Mouse (Mus musculus) cerebellum, adult 2 months (tissue): ENCODE measurements around the gene Ntm. TPM values are rescaled to one million over a fixed set of nuclear protein-coding genes. Genes with fewer than 3 reads are reported as not detected.
A peak's percentile ranks its signal among the peaks of the same experiment; 100 is the strongest.

Source experiments
- DNase-seq, 2 experiments: peaks; one replicate each; pipeline ENCODE4 v3.0.0; 2021
- H3K27ac ChIP-seq: fragments of 200-500 bp; 2 replicates; pipeline ENCODE4 v1.5.1; 2012; ENCODE audit warnings: low read length, control low read depth, inconsistent platforms; ENCODE audit not compliant: insufficient read depth
- H3K27me3 ChIP-seq: fragments of 200-500 bp; 2 replicates; pipeline ENCODE4 v1.6.1; 2012; ENCODE audit warnings: inconsistent platforms, mild to moderate bottlenecking, low read length, moderate library complexity; ENCODE audit not compliant: control insufficient read depth, insufficient read depth
- H3K4me1 ChIP-seq: fragments of 200-500 bp; 2 replicates; pipeline ENCODE4 v1.6.1; 2011; ENCODE audit warnings: low read length; ENCODE audit not compliant: control insufficient read depth, insufficient read depth
- H3K4me3 ChIP-seq: fragments of 200-500 bp; replicated peaks from 2 replicates; pipeline ENCODE3; 2011; ENCODE audit warnings: mild to moderate bottlenecking, low read depth, low read length, control low read depth; ENCODE audit not compliant: insufficient read depth
- CTCF ChIP-seq: fragments of 200-500 bp; IDR thresholded peaks from 2 replicates; pipeline ENCODE4 v1.5.1; 2011; ENCODE audit warnings: low read depth, mild to moderate bottlenecking, control low read depth, low read length, moderate library complexity, borderline replicate concordance; ENCODE audit not compliant: insufficient read depth
- POLR2A ChIP-seq: fragments of 200-500 bp; IDR thresholded peaks from 2 replicates; pipeline ENCODE4 v1.6.1; 2011; ENCODE audit warnings: low read length, control low read depth, borderline replicate concordance; ENCODE audit not compliant: insufficient read depth
- WGBS: fragments of 180-500 bp; shearing (Covaris S2); methylation state at CpG from one replicate; pipeline ENCODE4 v1.1.7; 2018; 5-methylcytosine and 5-hydroxymethylcytosine counted together
- polyA plus RNA-seq: library from polyadenylated mRNA; depleted of rRNA; stranded (reverse); fragments of >200 nt; gene quantifications from 2 replicates; pipeline ENCODE4 v1.2.3, GENCODE M21; 2012

Gene Ntm
- polyA plus RNA-seq, 1 experiment, result 193 TPM

DNA sequence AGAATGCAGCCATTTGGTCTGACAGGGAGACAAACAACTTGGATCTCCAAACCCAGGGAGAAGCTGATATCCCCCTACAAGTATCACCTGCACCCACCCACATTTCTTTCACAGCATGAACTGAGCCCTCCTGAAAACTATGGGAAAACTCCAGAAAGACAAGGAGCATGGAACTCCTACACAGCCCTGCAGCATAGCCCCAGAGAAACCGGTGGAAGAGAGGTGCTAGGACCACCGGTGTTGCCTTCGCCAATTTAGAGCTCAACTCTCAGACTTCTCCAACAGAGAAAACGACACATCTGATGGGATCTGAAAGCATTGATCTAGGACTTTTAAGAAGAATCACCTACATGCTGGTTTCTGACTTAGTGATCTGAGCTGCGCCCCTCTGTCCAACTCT, 312.7 kb downstream of the Ntm start:
- 83% methylated on average over 5 of the region's 5 CpGs for WGBS
- Histone ChIP-seq H3K27me3 (no peaks in the 10 kb centered on the region), H3K4me3 (no peak overlapping the region), H3K4me1 (peaks cover 39% of the 10 kb centered on the region), H3K27ac (no peak overlapping the region)
- TF ChIP-seq POLR2A (no peak), CTCF (no peak)
- DNase-seq, result no peak

DNA sequence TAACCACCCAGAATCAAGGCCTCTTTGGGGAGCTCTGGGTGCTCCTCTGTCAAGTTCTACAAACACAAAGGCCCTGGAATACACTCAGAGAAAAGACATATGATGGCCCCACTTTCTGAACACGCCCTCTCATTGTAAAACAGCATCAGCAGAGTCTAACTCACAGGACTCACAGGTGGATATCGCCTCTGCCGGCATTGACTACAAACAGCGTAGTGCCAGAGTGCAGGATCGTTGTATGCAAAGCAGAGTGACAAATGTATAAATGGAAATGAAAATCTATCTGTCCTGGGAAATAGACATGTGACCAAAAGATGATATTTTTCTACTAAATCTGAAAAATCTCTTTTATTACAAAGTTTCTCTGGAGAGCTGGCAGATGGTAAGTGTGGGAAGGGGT, 314.7 kb downstream of the Ntm start:
- no peak overlapping the region for H3K27ac ChIP-seq
- no peak for DNase-seq
- H3K4me3 ChIP-seq, result no peak overlapping the region
- 95% methylated on average over 5 of the region's 5 CpGs for WGBS
- H3K4me1 ChIP-seq, result peaks cover 35% of the 10 kb centered on the region
- TF ChIP-seq CTCF, result no peak
- TF ChIP-seq POLR2A, result no peak
- no peaks in the 10 kb centered on the region for H3K27me3 ChIP-seq

DNA sequence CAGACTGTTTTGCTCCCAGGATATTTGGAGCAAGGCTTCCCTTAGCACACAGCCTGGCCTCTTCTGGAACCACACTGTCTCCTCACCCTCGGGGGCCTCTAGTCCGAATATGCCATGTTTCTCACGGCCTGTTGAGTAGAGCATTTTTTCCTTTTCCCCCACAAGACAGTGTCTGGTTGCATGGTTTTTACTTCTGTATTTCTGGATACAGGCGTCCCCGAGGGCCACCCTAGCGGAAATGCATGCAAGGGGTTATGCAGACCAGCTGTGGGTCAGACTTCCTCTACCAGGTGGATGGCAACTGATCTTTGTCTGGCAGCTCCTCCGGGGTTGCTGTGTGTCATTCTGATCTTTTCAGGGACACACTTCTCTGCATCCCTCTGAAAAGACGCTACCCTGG, 315.2 kb downstream of the Ntm start:
- 79% methylated on average over 8 of the region's 8 CpGs for WGBS
- Histone ChIP-seq H3K27me3 (no peaks in the 10 kb centered on the region), H3K4me3 (no peak overlapping the region), H3K27ac (no peak overlapping the region), H3K4me1 (peaks cover 34% of the 10 kb centered on the region)
- TF ChIP-seq POLR2A (no peak), CTCF (no peak)
- peak; percentile 5 to 12 for DNase-seq

DNA sequence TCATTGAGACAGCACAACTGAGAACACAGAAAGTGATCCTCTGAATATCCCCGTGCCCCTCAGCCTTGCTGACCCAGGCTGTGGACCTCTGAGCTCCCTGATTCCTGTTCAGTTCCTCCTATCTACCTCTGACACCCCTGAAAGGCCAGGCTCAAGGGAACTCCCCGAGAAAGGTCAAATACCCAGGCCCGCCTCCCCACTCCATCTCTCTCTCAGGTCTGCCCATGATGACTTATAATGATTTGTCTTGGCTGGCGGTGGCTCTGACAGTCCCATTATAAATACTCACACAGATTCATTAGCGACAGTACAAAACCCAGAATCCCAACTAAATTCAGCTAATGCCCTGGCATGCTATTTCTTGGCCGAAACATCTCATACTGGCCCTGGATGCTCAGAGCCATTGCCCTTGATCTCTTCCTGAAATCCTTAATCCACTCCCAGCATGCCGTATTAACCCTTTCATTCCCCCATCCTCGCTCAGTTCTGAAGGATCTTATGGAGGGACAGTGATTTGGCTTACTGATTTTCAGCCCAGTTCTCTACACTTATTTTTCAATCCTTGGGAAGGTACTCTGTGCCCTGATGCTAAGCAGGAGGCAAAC, 317.0 kb downstream of the Ntm start:
- TF ChIP-seq POLR2A (no peak), CTCF (no peak)
- no peak overlapping the region for H3K27ac ChIP-seq
- DNase-seq, result peak in 1 of 2 experiments; percentile 27
- 55% methylated on average over 8 of the region's 8 CpGs for WGBS
- no peak overlapping the region for H3K4me3 ChIP-seq
- no peaks in the 10 kb centered on the region for H3K27me3 ChIP-seq
- peaks cover 39% of the 10 kb centered on the region for H3K4me1 ChIP-seq

DNA sequence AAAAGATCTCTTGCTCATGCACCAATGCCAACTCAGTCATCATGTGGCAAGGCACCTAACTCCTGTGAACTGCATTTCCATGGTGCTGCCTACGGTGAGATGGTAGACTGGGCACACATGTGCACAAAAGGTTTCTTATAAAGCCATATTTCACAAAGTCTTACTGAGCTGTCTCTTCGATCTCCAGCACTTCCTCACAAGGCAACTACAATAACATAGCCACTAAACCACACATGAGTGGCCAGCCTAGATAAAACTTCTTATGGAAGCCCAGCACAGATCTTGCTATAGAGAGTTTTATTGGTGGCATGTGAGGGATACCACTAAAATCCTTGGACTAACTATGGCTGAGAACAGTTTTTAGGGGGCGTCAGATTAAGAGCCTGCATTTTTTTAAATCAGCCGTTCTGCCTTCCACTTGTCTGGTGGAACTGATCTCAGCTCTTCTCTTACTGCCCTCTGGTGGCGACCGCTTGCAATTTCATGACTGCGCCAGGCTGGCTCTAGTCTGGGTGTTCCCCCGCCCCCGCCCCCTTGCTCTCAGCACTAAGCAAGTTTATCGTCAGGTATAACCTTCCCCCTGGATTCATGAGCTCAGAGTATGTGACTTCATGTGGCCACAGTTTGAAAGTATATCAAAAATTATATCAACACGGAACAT, 319.8 kb downstream of the Ntm start:
- H3K4me1 ChIP-seq, result peaks cover 24% of the 10 kb centered on the region
- no peak overlapping the region for H3K4me3 ChIP-seq
- DNase-seq, result peak; percentile 87 to 91
- no peaks in the 10 kb centered on the region for H3K27me3 ChIP-seq
- H3K27ac ChIP-seq, result no peak overlapping the region
- 21% methylated on average over 11 of the region's 11 CpGs for WGBS
- peak; percentile 85 for TF ChIP-seq CTCF
- TF ChIP-seq POLR2A, result no peak

DNA sequence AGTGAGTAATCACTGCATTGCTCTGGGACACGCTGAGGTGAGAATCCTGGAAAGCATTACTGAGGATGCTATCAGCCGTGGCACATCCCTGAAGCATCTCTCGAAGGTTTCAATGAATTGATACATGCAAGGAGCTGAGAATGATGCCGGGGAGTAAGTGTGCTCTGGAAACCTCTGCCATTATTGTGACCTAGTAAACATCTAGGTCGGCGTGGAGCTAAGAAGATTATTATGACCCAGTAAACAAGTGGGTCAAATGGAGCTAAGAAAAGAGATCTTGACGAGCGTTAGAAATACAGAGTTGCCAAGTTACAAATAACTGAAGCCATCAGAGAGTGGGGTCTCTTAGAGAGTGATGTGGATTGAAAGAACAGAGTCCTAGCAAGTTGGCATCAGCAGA, 325.6 kb downstream of the Ntm start:
- Histone ChIP-seq H3K27ac (no peak overlapping the region), H3K4me1 (peaks cover 4% of the 10 kb centered on the region; the same call in 1 of the 2 replicates), H3K4me3 (no peak overlapping the region), H3K27me3 (no peaks in the 10 kb centered on the region)
- TF ChIP-seq CTCF (no peak), POLR2A (no peak)
- WGBS, result 21% methylated on average over 8 of the region's 8 CpGs
- peak in 1 of 2 experiments; percentile 43 for DNase-seq

DNA sequence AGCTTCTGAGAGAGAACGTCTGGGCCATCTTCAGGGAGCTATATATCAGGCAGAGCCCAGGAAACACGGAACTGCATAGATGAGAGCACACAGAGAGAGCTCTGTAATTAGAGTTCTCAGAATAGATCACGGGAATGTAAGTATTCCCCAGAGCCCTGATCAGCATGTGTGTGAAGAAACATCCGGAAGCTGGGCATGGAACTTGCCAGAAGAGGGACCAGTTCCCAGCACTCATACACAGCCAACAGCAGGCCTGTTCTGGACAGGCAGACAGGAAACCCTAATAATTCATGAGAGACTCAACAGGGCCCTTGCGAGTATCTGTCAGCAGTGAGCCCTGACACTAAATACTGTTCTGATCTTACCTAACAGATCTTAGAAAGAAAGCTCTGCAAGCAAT, 345.8 kb downstream of the Ntm start:
- DNase-seq, result no peak
- H3K27ac ChIP-seq, result no peak overlapping the region
- H3K4me3 ChIP-seq, result no peak overlapping the region
- no peak for TF ChIP-seq CTCF
- TF ChIP-seq POLR2A, result no peak
- WGBS, result 62% methylated on average over 5 of the region's 5 CpGs
- H3K4me1 ChIP-seq, result no peaks in the 10 kb centered on the region; the same call in 1 of the 2 replicates
- H3K27me3 ChIP-seq, result no peaks in the 10 kb centered on the region

DNA sequence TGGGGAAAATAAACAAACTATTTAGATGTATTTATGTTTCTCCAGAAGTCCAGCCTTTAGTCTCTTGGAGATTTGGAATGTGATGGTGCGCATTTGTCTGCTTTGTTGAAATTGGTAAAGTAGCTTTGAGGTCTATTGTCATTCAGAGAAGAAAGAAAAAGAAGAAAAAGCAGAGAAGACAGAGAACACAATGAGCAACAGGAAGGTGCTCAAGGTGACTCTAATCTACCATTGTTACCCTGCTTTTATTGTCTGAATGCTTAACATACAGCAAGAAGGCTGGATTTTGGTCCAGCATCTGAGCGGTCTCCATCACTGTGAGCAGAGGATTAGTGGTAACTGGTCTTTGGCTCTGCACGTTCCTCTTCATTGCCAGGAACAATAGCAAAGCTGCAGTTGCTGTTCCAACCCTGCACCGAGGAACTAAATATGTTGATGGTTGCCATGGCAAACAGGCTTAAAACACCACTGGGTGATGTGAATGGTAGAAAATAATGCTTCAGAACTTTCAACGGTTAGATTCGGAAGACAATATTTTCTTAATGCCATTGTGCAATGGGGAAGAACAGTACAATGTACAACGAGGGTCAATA, 350.8 kb downstream of the Ntm start:
- Histone ChIP-seq H3K27me3 (no peaks in the 10 kb centered on the region), H3K4me1 (peaks cover 7% of the 10 kb centered on the region; the same call in 1 of the 2 replicates), H3K4me3 (no peak overlapping the region), H3K27ac (no peak overlapping the region)
- WGBS, result 69% methylated on average over 7 of the region's 7 CpGs
- TF ChIP-seq POLR2A (no peak), CTCF (no peak)
- DNase-seq, result no peak
